Mouse (Mus musculus) heart, embryonic 15.5 days (tissue): ENCODE results near the gene Bcl9. TPM values are rescaled to one million over a fixed set of nuclear protein-coding genes. Genes with fewer than 3 reads are reported as not detected.
A peak's percentile ranks its signal among the peaks of the same experiment; 100 is the strongest.

ENCODE experiments used
- ATAC-seq: fragments of 200-750 bp; cut with Nextera tagmentation; replicated peaks from 2 replicates; pipeline ENCODE4 v1.8.0; 2017; ENCODE audit warnings: low read depth, moderate TSS enrichment; ENCODE audit not compliant: insufficient number of reproducible peaks, insufficient read depth, low FRiP score
- H3K27ac ChIP-seq: fragments of 300-500 bp; sonication (generic); 2 replicates; pipeline ENCODE4 v1.5.1; 2015; ENCODE audit warnings: mild to moderate bottlenecking, inconsistent platforms
- H3K27me3 ChIP-seq: fragments of 300-500 bp; sonication (generic); 2 replicates; pipeline ENCODE4 v1.6.1; 2015; ENCODE audit warnings: inconsistent platforms
- H3K36me3 ChIP-seq: fragments of 300-500 bp; sonication (generic); 2 replicates; pipeline ENCODE4 v1.6.1; 2015; ENCODE audit warnings: mild to moderate bottlenecking, inconsistent platforms
- H3K4me1 ChIP-seq: fragments of 300-500 bp; sonication (generic); replicated peaks from 2 replicates; pipeline ENCODE4 v1.6.1; 2015; ENCODE audit warnings: inconsistent platforms
- H3K4me2 ChIP-seq: fragments of 300-500 bp; sonication (generic); 2 replicates; pipeline ENCODE4 v1.6.1; 2015; ENCODE audit warnings: inconsistent platforms, mild to moderate bottlenecking, moderate library complexity
- H3K4me3 ChIP-seq: fragments of 300-500 bp; sonication (generic); 2 replicates; pipeline ENCODE4 v1.5.1; 2015; ENCODE audit warnings: mild to moderate bottlenecking, inconsistent platforms
- H3K9ac ChIP-seq: fragments of 300-500 bp; sonication (generic); 2 replicates; pipeline ENCODE4 v1.6.1; 2015; ENCODE audit warnings: mild to moderate bottlenecking, inconsistent platforms
- H3K9me3 ChIP-seq: fragments of 300-500 bp; sonication (generic); replicated peaks from 2 replicates; pipeline ENCODE4 v1.6.1; 2016; ENCODE audit warnings: inconsistent platforms
- WGBS: fragments of 180-500 bp; shearing (Covaris S2); methylation state at CpG from one replicate; pipeline ENCODE4 v1.1.7; 2015; ENCODE audit warnings: mixed read lengths; 5-methylcytosine and 5-hydroxymethylcytosine counted together
- polyA plus RNA-seq: library from polyadenylated mRNA; unstranded; fragments of >200 nt; fragmentation: Nextera tagmentation; extraction: Ambion mirVana; gene quantifications from 2 replicates; pipeline ENCODE4 v1.2.1, GENCODE M21; 2015

The Bcl9 gene
- polyA plus RNA-seq, 1 experiment from 2014 or later = 33.5 TPM

- H3K27ac ChIP-seq = no peak overlapping the region
- 77% methylated on average over 6 of the region's 6 CpGs for WGBS
- H3K4me1 ChIP-seq = no peaks in the 10 kb centered on the region
- H3K27me3 ChIP-seq = no peaks in the 10 kb centered on the region
- no peak for ATAC-seq
- no peaks in the 10 kb centered on the region for H3K9me3 ChIP-seq
- no peak overlapping the region for H3K4me3 ChIP-seq
- no peak overlapping the region for H3K9ac ChIP-seq
- peaks cover 8% of the 10 kb centered on the region; the same call in 1 of the 2 replicates for H3K36me3 ChIP-seq
- H3K4me2 ChIP-seq = no peak overlapping the region
These were observed 126.2 kb downstream of the Bcl9 start for GRCm38 (mm10) chr3:97171531-97171930.

GRCm38 (mm10) chr3:97167126-97167525 is 130.6 kb downstream of the Bcl9 start:
- Histone ChIP-seq H3K4me1 (0 out of 2 replicates have a peak, but pooled peaks cover 1% of the 10 kb centered on the region), H3K9me3 (no peaks in the 10 kb centered on the region), H3K4me2 (no peak overlapping the region), H3K36me3 (no peaks in the 10 kb centered on the region; the same call in 1 of the 2 replicates), H3K27me3 (no peaks in the 10 kb centered on the region), H3K9ac (no peak overlapping the region), H3K4me3 (no peak overlapping the region), H3K27ac (no peak overlapping the region)
- WGBS = 46% methylated on average over 4 of the region's 4 CpGs
- ATAC-seq = no peak

- no peaks in the 10 kb centered on the region for H3K27me3 ChIP-seq
- H3K36me3 ChIP-seq = no peaks in the 10 kb centered on the region; the same call in 1 of the 2 replicates
- WGBS = 51% methylated on average over 4 of the region's 4 CpGs
- H3K9me3 ChIP-seq = no peaks in the 10 kb centered on the region
- no peak overlapping the region for H3K27ac ChIP-seq
- no peak overlapping the region for H3K4me2 ChIP-seq
- no peak overlapping the region for H3K4me3 ChIP-seq
- no peak for ATAC-seq
- peaks cover 23% of the 10 kb centered on the region for H3K4me1 ChIP-seq
- no peak overlapping the region for H3K9ac ChIP-seq
These were observed 133.2 kb downstream of the Bcl9 start for GRCm38 (mm10) chr3:97164477-97164876.

GRCm38 (mm10) chr3:97161773-97162172 is 135.9 kb downstream of the Bcl9 start:
- Histone ChIP-seq H3K27ac (no peak overlapping the region), H3K27me3 (no peaks in the 10 kb centered on the region), H3K4me3 (no peak overlapping the region), H3K9ac (no peak overlapping the region), H3K9me3 (no peaks in the 10 kb centered on the region), H3K4me2 (no peak overlapping the region), H3K4me1 (peaks cover 25% of the 10 kb centered on the region), H3K36me3 (no peaks in the 10 kb centered on the region)
- ATAC-seq = no peak
- 68% methylated on average over 4 of the region's 4 CpGs for WGBS

- H3K4me2 ChIP-seq = peak overlapping the region; percentile 80
- peaks cover 25% of the 10 kb centered on the region for H3K4me1 ChIP-seq
- no peaks in the 10 kb centered on the region for H3K27me3 ChIP-seq
- no peak for ATAC-seq
- no peaks in the 10 kb centered on the region for H3K36me3 ChIP-seq
- no peak overlapping the region for H3K9ac ChIP-seq
- no peaks in the 10 kb centered on the region for H3K9me3 ChIP-seq
- peak overlapping the region; percentile 14; the same call in 1 of the 2 replicates for H3K27ac ChIP-seq
- WGBS = 36% methylated on average over 10 of the region's 10 CpGs
- peak overlapping the region; percentile 10; the same call in 1 of the 2 replicates for H3K4me3 ChIP-seq
These were observed 136.8 kb downstream of the Bcl9 start for GRCm38 (mm10) chr3:97160908-97161307.

GRCm38 (mm10) chr3:97159986-97160385 is 137.7 kb downstream of the Bcl9 start:
- Histone ChIP-seq H3K9me3 (no peaks in the 10 kb centered on the region), H3K4me3 (peak overlapping the region; percentile 62), H3K36me3 (no peaks in the 10 kb centered on the region), H3K27ac (no peak overlapping the region), H3K9ac (no peak overlapping the region), H3K4me1 (peaks cover 25% of the 10 kb centered on the region), H3K4me2 (peak overlapping the region; percentile 80), H3K27me3 (no peaks in the 10 kb centered on the region)
- no peak for ATAC-seq
- 79% methylated on average over 2 of the region's 2 CpGs for WGBS

GRCm38 (mm10) chr3:97159509-97159850 is 138.2 kb downstream of the Bcl9 start:
- Histone ChIP-seq H3K9me3 (no peaks in the 10 kb centered on the region), H3K4me2 (peak overlapping the region; percentile 80), H3K9ac (peak overlapping the region; percentile 65), H3K27ac (peak overlapping the region; percentile 80), H3K36me3 (no peaks in the 10 kb centered on the region), H3K27me3 (no peaks in the 10 kb centered on the region), H3K4me1 (peaks cover 25% of the 10 kb centered on the region), H3K4me3 (peak overlapping the region; percentile 62)
- no peak for ATAC-seq
- WGBS = 17% methylated on average over 6 of the region's 6 CpGs

GRCm38 (mm10) chr3:97158611-97159508 is 138.9 kb downstream of the Bcl9 start, which contains the start of gene Acp6:
TSS of gene Acp6 (plus strand) at chr3:97158777.
- Histone ChIP-seq H3K27ac (peak within 1 kb of the TSS; percentile 80), H3K4me3 (peak within 1 kb of the TSS; percentile 62), H3K9ac (peak within 1 kb of the TSS; percentile 65), H3K4me1 (peaks cover 25% of the 10 kb centered on the region), H3K4me2 (peak within 1 kb of the TSS; percentile 80), H3K27me3 (no peaks in the 10 kb centered on the region), H3K36me3 (no peaks in the 10 kb centered on the region), H3K9me3 (no peaks in the 10 kb centered on the region)
- WGBS = under 1% methylated on average over 54 of the region's 54 CpGs
- ATAC-seq = peak; percentile 92

- H3K9ac ChIP-seq = peak overlapping the region; percentile 48
- ATAC-seq = no peak; the same call in 1 of the 2 replicates
- peaks cover 25% of the 10 kb centered on the region for H3K4me1 ChIP-seq
- H3K4me3 ChIP-seq = peak overlapping the region; percentile 62
- no peaks in the 10 kb centered on the region for H3K36me3 ChIP-seq
- 1% methylated on average over 17 of the region's 17 CpGs for WGBS
- H3K27me3 ChIP-seq = no peaks in the 10 kb centered on the region
- no peaks in the 10 kb centered on the region for H3K9me3 ChIP-seq
- H3K4me2 ChIP-seq = peak overlapping the region; percentile 80
- peak overlapping the region; percentile 80 for H3K27ac ChIP-seq
These were observed 139.6 kb downstream of the Bcl9 start for GRCm38 (mm10) chr3:97157958-97158599.

GRCm38 (mm10) chr3:97157308-97157707 is 140.4 kb downstream of the Bcl9 start:
- Histone ChIP-seq H3K9ac (no peak overlapping the region), H3K27ac (no peak overlapping the region), H3K27me3 (no peaks in the 10 kb centered on the region), H3K4me1 (peaks cover 25% of the 10 kb centered on the region), H3K4me2 (no peak overlapping the region), H3K4me3 (peak overlapping the region; percentile 62; the same call in 1 of the 2 replicates), H3K36me3 (no peaks in the 10 kb centered on the region), H3K9me3 (no peaks in the 10 kb centered on the region)
- 81% methylated on average over 1 of the region's 1 CpGs for WGBS
- no peak for ATAC-seq

GRCm38 (mm10) chr3:97156431-97156830 is 141.3 kb downstream of the Bcl9 start:
- Histone ChIP-seq H3K9me3 (no peaks in the 10 kb centered on the region), H3K4me1 (peaks cover 16% of the 10 kb centered on the region), H3K36me3 (no peaks in the 10 kb centered on the region), H3K27ac (no peak overlapping the region), H3K27me3 (no peaks in the 10 kb centered on the region), H3K9ac (no peak overlapping the region), H3K4me2 (no peak overlapping the region), H3K4me3 (no peak overlapping the region)
- ATAC-seq = no peak
- 89% methylated on average over 6 of the region's 6 CpGs for WGBS
